Mouse (Mus musculus) gastrocnemius, postnatal 10 days (tissue): ENCODE measurements around the gene Map3k5. TPM values are rescaled to one million over a fixed set of nuclear protein-coding genes. Genes with fewer than 3 reads are reported as not detected.
"Not testable (repeated sequence)": the region's sequence is repeated elsewhere in the genome, so short reads cannot be mapped to it uniquely, and the experiment has no call there.

Experiments used
- DNase-seq: peaks from one replicate; pipeline ENCODE4 v3.0.0; 2021; ENCODE audit warnings: mixed read lengths
- total RNA-seq, 2 experiments: library from RNA; stranded (reverse); gene quantifications; 2 replicates each; pipeline ENCODE4 v1.2.3; 2021

Gene Map3k5
- total RNA-seq, 2 experiments from 2014 or later = 9.5 to 10.3 TPM

- DNase-seq = no peak
These were observed 32.3 kb downstream of the Map3k5 start for GRCm38 (mm10) chr10:19966597-19966996.

GRCm38 (mm10) chr10:19968445-19968844, 34.2 kb downstream of the Map3k5 start:
- DNase-seq = no peak

- DNase-seq = no peak
These were observed 35.7 kb downstream of the Map3k5 start for GRCm38 (mm10) chr10:19969831-19970460.

GRCm38 (mm10) chr10:19971491-19971890, 37.2 kb downstream of the Map3k5 start:
- not testable (repeated sequence) for DNase-seq

- DNase-seq = no peak
These were observed 39.2 kb downstream of the Map3k5 start for GRCm38 (mm10) chr10:19973321-19974108.

- DNase-seq = no peak
These were observed 43.3 kb downstream of the Map3k5 start for GRCm38 (mm10) chr10:19977557-19977956.

- DNase-seq = no peak
These were observed 44.5 kb downstream of the Map3k5 start for GRCm38 (mm10) chr10:19978662-19979199.

- no peak for DNase-seq
These were observed 53.5 kb downstream of the Map3k5 start for GRCm38 (mm10) chr10:19987736-19988135.

- DNase-seq = no peak
These were observed 55.7 kb downstream of the Map3k5 start for GRCm38 (mm10) chr10:19989986-19990385.

GRCm38 (mm10) chr10:19990638-19991037, 56.4 kb downstream of the Map3k5 start:
- DNase-seq = no peak

- no peak for DNase-seq
These were observed 57.1 kb downstream of the Map3k5 start for GRCm38 (mm10) chr10:19991237-19991865.

GRCm38 (mm10) chr10:19991866-19992252, 57.6 kb downstream of the Map3k5 start:
- no peak for DNase-seq

GRCm38 (mm10) chr10:19994469-19995450, 60.5 kb downstream of the Map3k5 start:
- no peak for DNase-seq

- no peak for DNase-seq
These were observed 61.9 kb downstream of the Map3k5 start for GRCm38 (mm10) chr10:19996151-19996550.

GRCm38 (mm10) chr10:19999703-20000407, 65.6 kb downstream of the Map3k5 start:
- no peak for DNase-seq

GRCm38 (mm10) chr10:20000408-20000770, 66.1 kb downstream of the Map3k5 start:
- no peak for DNase-seq

GRCm38 (mm10) chr10:20001990-20002389, 67.7 kb downstream of the Map3k5 start:
- DNase-seq = no peak

GRCm38 (mm10) chr10:20003006-20003405, 68.7 kb downstream of the Map3k5 start:
- DNase-seq = no peak

- no peak for DNase-seq
These were observed 70.5 kb downstream of the Map3k5 start for GRCm38 (mm10) chr10:20004786-20005185.

GRCm38 (mm10) chr10:20005491-20005952, 71.2 kb downstream of the Map3k5 start:
- DNase-seq = no peak
